In genomic region chr10:119706281-119706680, GRCm38 (mm10) we compare ENCODE assay signal across 13 mouse cellular contexts.
"Had no signal": no experiment of that assay in that cellular context is flagged by ENCODE, and none has a peak within 500 bp of the region (broad histone marks: within the 10 kb centered on the region; RNA-seq: fewer than 3 reads in every experiment).

No protein-coding gene starts in this region.

- DNase-seq: kidney, adult 11 months; kidney, adult 8-10 months; kidney, postnatal 10 days; kidney, postnatal 36 days; layer of hippocampus, postnatal 36 days; left cerebral cortex, postnatal 4 days; liver, postnatal 0 days; lung, embryonic 14.5 days; right cerebral cortex, postnatal 14 days; spleen, adult 18-20 months; thymus, adult 18-20 months; thymus, postnatal 14 days; thymus, postnatal 4 days had no signal
